Mouse (Mus musculus): ENCODE results near the gene Ebf3. TPM values are rescaled to one million over a fixed set of nuclear protein-coding genes. Genes with fewer than 3 reads are reported as not detected.

Ebf3 gene
- polyA plus RNA-seq, 1 experiment from 2014 or later = 7.2 TPM

DNA sequence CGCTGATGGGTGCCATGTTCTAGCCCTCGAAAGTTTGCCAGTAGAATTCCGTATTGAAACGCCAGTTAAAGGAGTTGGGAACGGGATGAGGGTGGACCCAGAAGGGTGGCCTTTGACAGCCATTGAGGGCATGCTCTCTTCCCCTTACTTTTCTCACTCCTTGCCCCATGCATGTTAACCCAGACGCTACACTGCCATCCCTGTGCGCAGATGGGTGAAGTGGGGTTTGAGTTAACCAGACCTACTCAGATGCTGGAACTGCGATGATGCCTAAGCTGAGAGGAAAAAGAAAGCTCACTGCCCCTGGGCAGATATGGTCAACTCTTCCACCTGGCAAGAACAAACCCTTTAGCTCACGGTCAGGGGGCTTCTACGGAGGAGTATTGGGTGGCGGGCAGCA is 6.1 kb upstream of the Ebf3 start:
- H3K27ac ChIP-seq (replicated peaks; ENCODE audit: low read depth, low read length) = no peak overlapping the region
- peaks cover 79% of the 10 kb centered on the region for H3K27me3 ChIP-seq (ENCODE audit: control insufficient read depth, insufficient read depth, low read length)
- WGBS = under 1% methylated on average over 11 of the region's 11 CpGs
- H3K9me3 ChIP-seq (replicated peaks; ENCODE audit: control insufficient read depth, low read length) = no peaks in the 10 kb centered on the region
- ATAC-seq (replicated peaks; ENCODE audit: insufficient number of reproducible peaks, low FRiP score, low TSS enrichment, low read depth) (no peak), DNase-seq (ENCODE audit: low spot score) (peak; percentile 18)
- no peak overlapping the region for H3K9ac ChIP-seq (replicated peaks; ENCODE audit: low read length)
- H3K4me1 ChIP-seq (ENCODE audit: control insufficient read depth, insufficient read depth, low read length) = peaks cover 13% of the 10 kb centered on the region
- peak overlapping the region; percentile 26 for H3K4me2 ChIP-seq (ENCODE audit: low read depth, low read length)
- H3K36me3 ChIP-seq (replicated peaks; ENCODE audit: control insufficient read depth, insufficient read depth, low read depth, low read length) = no peaks in the 10 kb centered on the region
- H3K4me3 ChIP-seq (ENCODE audit: low read depth, low read length) = peak overlapping the region; percentile 12

DNA sequence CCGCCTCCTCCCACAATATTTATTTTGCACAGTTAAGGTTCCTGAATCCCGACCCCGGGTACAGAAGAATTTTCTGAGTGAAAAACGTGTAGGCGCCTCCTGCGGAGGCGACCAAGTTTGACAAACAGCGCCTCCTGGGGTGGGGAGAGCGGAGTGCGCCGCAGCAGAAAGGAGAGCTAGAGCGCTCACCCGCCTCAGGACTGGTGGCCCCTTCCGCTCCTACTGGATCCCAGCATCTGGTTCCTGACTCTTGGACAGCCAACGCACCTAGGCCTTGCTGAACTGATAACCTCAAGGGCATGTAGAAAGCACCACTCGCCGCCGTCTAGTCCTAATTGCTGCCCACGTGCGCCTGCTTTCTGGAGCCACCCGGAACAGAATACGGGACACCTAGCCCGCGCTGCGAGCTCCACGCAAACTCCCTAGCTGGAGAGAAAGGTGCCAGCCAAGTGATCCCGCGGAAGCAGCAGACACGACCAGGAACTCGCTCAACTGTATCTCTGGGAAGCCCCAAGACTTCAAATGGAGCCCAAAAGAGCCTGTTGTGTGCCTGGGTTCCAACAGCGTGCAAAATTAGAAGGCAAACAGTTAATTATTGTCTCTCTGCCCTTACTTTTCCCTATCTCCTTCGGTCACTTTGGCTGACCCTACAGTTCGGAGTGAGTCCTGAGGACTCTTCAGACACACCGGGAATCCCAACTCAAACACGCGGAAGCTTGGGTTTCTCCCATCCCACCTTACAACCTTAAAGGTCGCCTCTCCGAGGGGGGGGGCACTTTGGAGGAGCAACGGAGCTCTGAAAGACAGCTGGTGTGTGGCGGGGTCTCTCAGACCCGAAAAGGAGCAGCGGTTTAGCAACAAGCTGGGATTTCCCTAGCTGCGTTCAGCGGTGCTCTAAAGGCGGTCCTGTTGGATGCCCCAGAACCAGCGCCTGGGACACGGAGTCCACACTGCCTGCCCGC is 5.0 kb upstream of the Ebf3 start:
- H3K9ac ChIP-seq (replicated peaks; ENCODE audit: low read length) = no peak overlapping the region
- H3K4me3 ChIP-seq (ENCODE audit: low read depth, low read length) = peak overlapping the region; percentile 15
- H3K27ac ChIP-seq (replicated peaks; ENCODE audit: low read depth, low read length) = no peak overlapping the region

GRCm38 (mm10) chr7:137318383-137318775 is 4.1 kb upstream of the Ebf3 start:
- Histone ChIP-seq H3K4me1 (ENCODE audit: control insufficient read depth, insufficient read depth, low read length) (peaks cover 16% of the 10 kb centered on the region), H3K4me3 (ENCODE audit: low read depth, low read length) (no peak overlapping the region), H3K9me3 (replicated peaks; ENCODE audit: control insufficient read depth, low read length) (no peaks in the 10 kb centered on the region), H3K27ac (replicated peaks; ENCODE audit: low read depth, low read length) (no peak overlapping the region), H3K36me3 (replicated peaks; ENCODE audit: control insufficient read depth, insufficient read depth, low read depth, low read length) (no peaks in the 10 kb centered on the region), H3K4me2 (ENCODE audit: low read depth, low read length) (no peak overlapping the region), H3K27me3 (ENCODE audit: control insufficient read depth, insufficient read depth, low read length) (peaks cover 76% of the 10 kb centered on the region), H3K9ac (replicated peaks; ENCODE audit: low read length) (no peak overlapping the region)
- ATAC-seq (replicated peaks; ENCODE audit: insufficient number of reproducible peaks, low FRiP score, low TSS enrichment, low read depth) = no peak
- no peak for DNase-seq (ENCODE audit: low spot score)
- WGBS = 4% methylated on average over 9 of the region's 9 CpGs

More for the DNA sequence above, 5.0 kb upstream of the Ebf3 start:
- DNase-seq (ENCODE audit: low spot score) (peak; percentile 89), ATAC-seq (replicated peaks; ENCODE audit: insufficient number of reproducible peaks, low FRiP score, low TSS enrichment, low read depth) (no peak)
- Histone ChIP-seq H3K4me2 (ENCODE audit: low read depth, low read length) (peak overlapping the region; percentile 46), H3K36me3 (replicated peaks; ENCODE audit: control insufficient read depth, insufficient read depth, low read depth, low read length) (no peaks in the 10 kb centered on the region), H3K4me1 (ENCODE audit: control insufficient read depth, insufficient read depth, low read length) (peaks cover 16% of the 10 kb centered on the region), H3K27me3 (ENCODE audit: control insufficient read depth, insufficient read depth, low read length) (peaks cover 81% of the 10 kb centered on the region), H3K9me3 (replicated peaks; ENCODE audit: control insufficient read depth, low read length) (no peaks in the 10 kb centered on the region)
- WGBS = under 1% methylated on average over 48 of the region's 48 CpGs

- peak overlapping the region; percentile 53 for H3K9ac ChIP-seq (replicated peaks; ENCODE audit: low read length)
- 2% methylated on average over 24 of the region's 24 CpGs for WGBS
- no peaks in the 10 kb centered on the region for H3K9me3 ChIP-seq (replicated peaks; ENCODE audit: control insufficient read depth, low read length)
- peaks cover 70% of the 10 kb centered on the region for H3K27me3 ChIP-seq (ENCODE audit: control insufficient read depth, insufficient read depth, low read length)
- peak overlapping the region; percentile 29 for H3K4me3 ChIP-seq (ENCODE audit: low read depth, low read length)
- H3K4me2 ChIP-seq (ENCODE audit: low read depth, low read length) = peak overlapping the region; percentile 53
- ATAC-seq (replicated peaks; ENCODE audit: insufficient number of reproducible peaks, low FRiP score, low TSS enrichment, low read depth) (no peak), DNase-seq (ENCODE audit: low spot score) (peak; percentile 37)
- peaks cover 15% of the 10 kb centered on the region for H3K4me1 ChIP-seq (ENCODE audit: control insufficient read depth, insufficient read depth, low read length)
- H3K36me3 ChIP-seq (replicated peaks; ENCODE audit: control insufficient read depth, insufficient read depth, low read depth, low read length) = no peaks in the 10 kb centered on the region
- no peak overlapping the region for H3K27ac ChIP-seq (replicated peaks; ENCODE audit: low read depth, low read length)
Measured at GRCm38 (mm10) chr7:137317659-137318382, 3.6 kb upstream of the Ebf3 start.

GRCm38 (mm10) chr7:137316926-137317658 is 2.8 kb upstream of the Ebf3 start:
- no peak for ATAC-seq (replicated peaks; ENCODE audit: insufficient number of reproducible peaks, low FRiP score, low TSS enrichment, low read depth)
- under 1% methylated on average over 39 of the region's 39 CpGs for WGBS

DNA sequence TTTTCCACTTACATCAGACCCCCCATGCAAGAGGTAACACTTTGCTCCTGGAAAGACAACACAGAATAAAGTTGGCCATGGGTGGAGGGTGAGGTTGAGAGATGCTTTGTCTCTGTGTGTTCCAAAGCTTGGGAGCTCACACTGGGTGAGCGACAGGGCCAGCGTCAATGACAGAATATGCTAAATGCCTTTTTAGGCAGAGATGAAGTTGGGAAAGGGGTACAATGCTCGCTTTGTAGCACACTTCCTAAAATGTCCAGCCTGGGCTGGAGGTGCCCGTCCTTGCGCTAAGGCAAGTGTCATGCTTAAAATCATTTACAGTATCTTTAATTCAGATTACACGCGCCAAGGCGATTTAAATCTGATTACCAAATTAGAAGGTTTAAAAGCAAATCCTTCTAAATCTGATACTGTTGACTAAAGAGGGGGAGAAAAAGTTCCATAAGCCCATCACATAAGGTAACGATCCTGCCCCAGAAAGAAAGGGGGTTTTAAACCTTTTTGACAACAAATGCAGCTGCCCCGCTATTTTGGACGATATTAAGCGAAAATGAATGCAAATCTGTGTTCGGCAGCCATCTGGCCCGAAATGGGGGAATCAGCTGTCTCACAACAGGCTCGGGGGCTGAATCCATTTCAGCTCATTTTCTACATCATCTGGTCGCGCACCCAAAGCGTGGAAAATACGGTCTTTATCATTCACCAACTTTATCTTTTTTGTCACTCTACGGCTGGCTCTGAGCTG is 2.1 kb upstream of the Ebf3 start:
- peaks cover 13% of the 10 kb centered on the region for H3K4me1 ChIP-seq (ENCODE audit: control insufficient read depth, insufficient read depth, low read length)
- DNase-seq (ENCODE audit: low spot score) (peak; percentile 38), ATAC-seq (replicated peaks; ENCODE audit: insufficient number of reproducible peaks, low FRiP score, low TSS enrichment, low read depth) (no peak)

More at GRCm38 (mm10) chr7:137316926-137317658, 2.8 kb upstream of the Ebf3 start:
- Histone ChIP-seq H3K4me3 (ENCODE audit: low read depth, low read length) (peak overlapping the region; percentile 29), H3K27me3 (ENCODE audit: control insufficient read depth, insufficient read depth, low read length) (peaks cover 64% of the 10 kb centered on the region), H3K27ac (replicated peaks; ENCODE audit: low read depth, low read length) (0 out of 2 replicates have a peak overlapping the region, but pooled peaks have one; percentile 8), H3K9ac (replicated peaks; ENCODE audit: low read length) (peak overlapping the region; percentile 53), H3K9me3 (replicated peaks; ENCODE audit: control insufficient read depth, low read length) (no peaks in the 10 kb centered on the region), H3K36me3 (replicated peaks; ENCODE audit: control insufficient read depth, insufficient read depth, low read depth, low read length) (no peaks in the 10 kb centered on the region), H3K4me1 (ENCODE audit: control insufficient read depth, insufficient read depth, low read length) (peaks cover 13% of the 10 kb centered on the region), H3K4me2 (ENCODE audit: low read depth, low read length) (peak overlapping the region; percentile 53)
- peak; percentile 40 for DNase-seq (ENCODE audit: low spot score)

DNA sequence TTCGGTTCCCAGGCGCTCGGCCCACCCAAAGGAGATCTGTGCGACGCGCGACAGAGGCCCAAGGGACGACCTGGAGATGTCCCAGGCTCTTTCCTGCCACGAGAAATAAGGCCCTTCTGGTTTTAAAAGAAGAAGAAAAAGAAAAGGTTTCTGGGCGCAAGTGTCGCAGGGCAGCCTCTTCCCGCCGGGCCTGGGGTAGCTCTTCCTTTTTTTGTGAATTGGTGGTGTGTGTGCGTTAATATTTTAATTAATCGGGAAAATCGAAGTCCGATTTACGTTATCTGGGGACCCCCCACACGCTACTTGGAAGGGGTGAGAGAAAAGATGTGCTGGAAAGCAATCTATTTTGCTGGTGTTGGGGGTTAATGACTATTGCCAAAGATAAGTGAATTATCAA is 1.3 kb upstream of the Ebf3 start:
- Histone ChIP-seq H3K4me2 (ENCODE audit: low read depth, low read length) (peak overlapping the region; percentile 90), H3K4me3 (ENCODE audit: low read depth, low read length) (peak overlapping the region; percentile 85), H3K9ac (replicated peaks; ENCODE audit: low read length) (peak overlapping the region; percentile 60), H3K9me3 (replicated peaks; ENCODE audit: control insufficient read depth, low read length) (no peaks in the 10 kb centered on the region), H3K36me3 (replicated peaks; ENCODE audit: control insufficient read depth, insufficient read depth, low read depth, low read length) (no peaks in the 10 kb centered on the region), H3K4me1 (ENCODE audit: control insufficient read depth, insufficient read depth, low read length) (peaks cover 9% of the 10 kb centered on the region), H3K27ac (replicated peaks; ENCODE audit: low read depth, low read length) (no peak overlapping the region), H3K27me3 (ENCODE audit: control insufficient read depth, insufficient read depth, low read length) (peaks cover 51% of the 10 kb centered on the region)
- DNase-seq (ENCODE audit: low spot score) = no peak
- ATAC-seq (replicated peaks; ENCODE audit: insufficient number of reproducible peaks, low FRiP score, low TSS enrichment, low read depth) = no peak
- WGBS = 2% methylated on average over 19 of the region's 19 CpGs

More for the DNA sequence above, 2.1 kb upstream of the Ebf3 start:
- 0 out of 2 replicates have a peak overlapping the region, but pooled peaks have one; percentile 8 for H3K27ac ChIP-seq (replicated peaks; ENCODE audit: low read depth, low read length)
- WGBS = 1% methylated on average over 20 of the region's 20 CpGs
- H3K4me3 ChIP-seq (ENCODE audit: low read depth, low read length) = peak overlapping the region; percentile 29
- peaks cover 58% of the 10 kb centered on the region for H3K27me3 ChIP-seq (ENCODE audit: control insufficient read depth, insufficient read depth, low read length)
- H3K4me2 ChIP-seq (ENCODE audit: low read depth, low read length) = peak overlapping the region; percentile 53
- H3K9ac ChIP-seq (replicated peaks; ENCODE audit: low read length) = peak overlapping the region; percentile 53
- no peaks in the 10 kb centered on the region for H3K9me3 ChIP-seq (replicated peaks; ENCODE audit: control insufficient read depth, low read length)
- no peaks in the 10 kb centered on the region for H3K36me3 ChIP-seq (replicated peaks; ENCODE audit: control insufficient read depth, insufficient read depth, low read depth, low read length)
